In genomic region chr10:19991866-19992252, GRCm38 (mm10) we compare ENCODE assay signal across 12 mouse cellular contexts. TPM values are rescaled to one million over a fixed set of nuclear protein-coding genes. Genes with fewer than 3 reads are reported as not detected.
A peak's percentile ranks its signal among the peaks of the same experiment; 100 is the strongest.
DNase-seq lines count a peak whose midpoint lies in the region; ATAC-seq and TF ChIP-seq lines count a peak whose summit lies in the region.
"Had no signal": no experiment of that assay in that cellular context is flagged by ENCODE, and none has a peak within 500 bp of the region (broad histone marks: within the 10 kb centered on the region; RNA-seq: fewer than 3 reads in every experiment).

No protein-coding gene starts in this region.

- ATAC-seq in kidney, embryonic 15.5 days (replicated peaks; ENCODE audit: low FRiP score), result no peak; the same call in 1 of the 2 replicates

- TF ChIP-seq RAD21 in CH12.LX (IDR thresholded peaks at IDR 0.05; ENCODE audit: low read depth, low read length), result peak; percentile 13

- H3K27me3 ChIP-seq in kidney, embryonic 15.5 days, result no peaks in the 10 kb centered on the region
- no peaks in the 10 kb centered on the region for H3K27me3 ChIP-seq in CH12.LX (replicated peaks)
- no peaks in the 10 kb centered on the region for H3K27me3 ChIP-seq in thymus, adult 2 months (ENCODE audit: control insufficient read depth, insufficient read depth, low read length)
- H3K27me3 ChIP-seq: embryonic facial prominence, embryonic 12.5 days; heart, embryonic 15.5 days; stomach, embryonic 15.5 days had no signal

- dilution Hi-C loops in CH12.LX (cut with MboI; ENCODE audit: extremely low pct_ligation_motif_present, extremely low pct_unique_long_range_greater_than_20kb, low sequenced_read_pairs), result no loop called here

- peaks cover 30% of the 10 kb centered on the region for H3K79me2 ChIP-seq in CH12.LX (replicated peaks; ENCODE audit: control insufficient read depth, extremely low read depth, insufficient read depth, poor library complexity, severe bottlenecking)

- in situ Hi-C loops in CH12.LX (cut with MboI; ENCODE audit: low pct_ligation_motif_present, low pct_unique_long_range_greater_than_20kb, low sequenced_read_pairs), result loop anchor here (10.0 kb wide), 1 partner anchor 57 kb away; the partner anchor contains the start of gene Map3k5

- intact Hi-C loops in left cerebral cortex, postnatal 36 days (cut with DNase I), result no loop called here

- no peak overlapping the region for H3K4me2 ChIP-seq in kidney, embryonic 15.5 days
- H3K4me2 ChIP-seq in CH12.LX (ENCODE audit: insufficient read depth, low read depth, poor library complexity, severe bottlenecking), result peak overlapping the region; percentile 76
- H3K4me2 ChIP-seq: embryonic facial prominence, embryonic 12.5 days; heart, embryonic 15.5 days; stomach, embryonic 15.5 days had no signal

- H3K9me3 ChIP-seq in kidney, embryonic 15.5 days (replicated peaks), result no peaks in the 10 kb centered on the region
- H3K9me3 ChIP-seq in CH12.LX (replicated peaks; ENCODE audit: low read length), result no peaks in the 10 kb centered on the region
- H3K9me3 ChIP-seq: embryonic facial prominence, embryonic 12.5 days; heart, embryonic 15.5 days; limb, embryonic 10.5 days; stomach, embryonic 15.5 days had no signal

- no peak overlapping the region for H3K9ac ChIP-seq in kidney, embryonic 15.5 days
- H3K9ac ChIP-seq in CH12.LX (ENCODE audit: insufficient read depth, low read depth), result peak overlapping the region; percentile 42
- H3K9ac ChIP-seq: embryonic facial prominence, embryonic 12.5 days; heart, embryonic 15.5 days; stomach, embryonic 15.5 days had no signal

- 0 out of 4 replicates have a peak, but pooled peaks of 1 of the 2 experiments have one; percentile 8 for TF ChIP-seq CTCF in CH12.LX (conservative IDR thresholded peaks at IDR 0.05 in 1 of 2, IDR thresholded peaks at IDR 0.05 in 1 of 2; ENCODE audit: low read depth in 2 of 2, low read length in 2 of 2)
- no peak for TF ChIP-seq CTCF in thymus, adult 2 months (IDR thresholded peaks at IDR 0.05; ENCODE audit: borderline replicate concordance, control insufficient read depth, extremely low read depth, insufficient read depth, low read length, poor library complexity)
- no peak for TF ChIP-seq CTCF in layer of hippocampus, adult 2 months (conservative IDR thresholded peaks at IDR 0.05)

- TF ChIP-seq EP300 in CH12.LX (IDR thresholded peaks at IDR 0.05; ENCODE audit: low read length), result peak; percentile 93

- TF ChIP-seq POLR2A in CH12.LX (IDR thresholded peaks at IDR 0.05; ENCODE audit: low read depth, low read length), result peak; percentile 16; the same call in 1 of the 2 replicates
- TF ChIP-seq POLR2A in thymus, adult 2 months (IDR thresholded peaks at IDR 0.05; ENCODE audit: control insufficient read depth, extremely low read depth, insufficient read depth, low read length, poor library complexity), result no peak

- peaks cover 34% of the 10 kb centered on the region for H3K4me1 ChIP-seq in kidney, embryonic 15.5 days
- H3K4me1 ChIP-seq in CH12.LX (ENCODE audit: control insufficient read depth in 1 of 2, insufficient read depth in 2 of 2), result peaks cover 30 to 69% of the 10 kb centered on the region in 2 experiments
- peaks cover 12% of the 10 kb centered on the region for H3K4me1 ChIP-seq in thymus, adult 2 months (replicated peaks; ENCODE audit: control insufficient read depth, insufficient read depth, low read length)
- H3K4me1 ChIP-seq: embryonic facial prominence, embryonic 12.5 days; stomach, embryonic 15.5 days had no signal

- 0 out of 2 replicates have a peak overlapping the region, but pooled peaks have one; percentile 62 for H3K27ac ChIP-seq in kidney, embryonic 15.5 days
- peak overlapping the region; percentile 96 for H3K27ac ChIP-seq in CH12.LX (ENCODE audit: insufficient read depth, low read depth)
- no peak overlapping the region; the same call in 1 of the 2 replicates for H3K27ac ChIP-seq in thymus, adult 2 months (ENCODE audit: control insufficient read depth, insufficient read depth, low read length)
- no peak overlapping the region for H3K27ac ChIP-seq in layer of hippocampus, adult 2 months
- H3K27ac ChIP-seq: embryonic facial prominence, embryonic 12.5 days; heart, embryonic 15.5 days; limb, embryonic 10.5 days; stomach, embryonic 15.5 days had no signal

- no peak for DNase-seq in kidney, postnatal 10 days
- DNase-seq in CH12.LX (ENCODE audit: extremely low read depth), result peak; percentile 94
- DNase-seq in lung, postnatal 36 days, result peak; percentile 73
- peak; percentile 49 for DNase-seq in thymus, adult 2 months
- no peak for DNase-seq in layer of hippocampus, adult 2 months (ENCODE audit: low spot score in 2 of 2)
- no peak for DNase-seq in left cerebral cortex, postnatal 36 days (ENCODE audit: low spot score in 2 of 2)
- no peak for DNase-seq in ovary, postnatal 10 days (ENCODE audit: low spot score)

- no peaks in the 10 kb centered on the region for H3K36me3 ChIP-seq in kidney, embryonic 15.5 days
- peaks cover 0 to 16% of the 10 kb centered on the region in 2 experiments for H3K36me3 ChIP-seq in CH12.LX (replicated peaks in 1 of 2; ENCODE audit: control insufficient read depth in 1 of 2, insufficient read depth in 1 of 2, low read length in 1 of 2)
- no peaks in the 10 kb centered on the region for H3K36me3 ChIP-seq in thymus, adult 2 months (ENCODE audit: control insufficient read depth, insufficient read depth, low read length)
- H3K36me3 ChIP-seq: embryonic facial prominence, embryonic 12.5 days; heart, embryonic 15.5 days; limb, embryonic 10.5 days; stomach, embryonic 15.5 days had no signal

- WGBS in kidney, embryonic 15.5 days, result 25% methylated on average over 3 of the region's 3 CpGs
- 2% methylated on average over 3 of the region's 3 CpGs for WGBS in thymus, adult 2 months

- H3K4me3 ChIP-seq in kidney, embryonic 15.5 days (replicated peaks), result no peak overlapping the region
- H3K4me3 ChIP-seq in CH12.LX (replicated peaks in 1 of 3; ENCODE audit: low read depth in 2 of 3, low read length in 2 of 3, poor library complexity in 1 of 3), result no peak overlapping the region
- H3K4me3 ChIP-seq in thymus, adult 2 months (ENCODE audit: control insufficient read depth, insufficient read depth, low read length), result no peak overlapping the region
- H3K4me3 ChIP-seq in layer of hippocampus, adult 2 months, result no peak overlapping the region
- H3K4me3 ChIP-seq: embryonic facial prominence, embryonic 12.5 days; heart, embryonic 15.5 days; limb, embryonic 10.5 days; stomach, embryonic 15.5 days had no signal

TF ChIP-seq in CH12.LX, 34 proteins besides CTCF, POLR2A, EP300 and RAD21 (continues in another document):
- TF ChIP-seq NRF1 (IDR thresholded peaks at IDR 0.05; ENCODE audit: low read depth, low read length) (peak; percentile 65), TBP (conservative IDR thresholded peaks at IDR 0.05; ENCODE audit: low read depth, low read length) (no peak), JUND (conservative IDR thresholded peaks at IDR 0.05; ENCODE audit: low read depth, low read length) (peak; percentile 89), SMC3 (IDR thresholded peaks at IDR 0.05; ENCODE audit: low read depth, low read length) (peak; percentile 22), E2F4 (IDR thresholded peaks at IDR 0.05; ENCODE audit: insufficient replicate concordance, low read depth, low read length) (0 out of 2 replicates have a peak, but pooled peaks have one; percentile 40), MAX (IDR thresholded peaks at IDR 0.05; ENCODE audit: low read length) (peak; percentile 92), ZKSCAN1 (IDR thresholded peaks at IDR 0.05; ENCODE audit: borderline replicate concordance, low read depth, low read length) (no peak), HCFC1 (IDR thresholded peaks at IDR 0.05; ENCODE audit: low read depth, low read length) (no peak), ZNF384 (IDR thresholded peaks at IDR 0.05; ENCODE audit: low read depth, low read length) (no peak), BHLHE40 (IDR thresholded peaks at IDR 0.05; ENCODE audit: low read depth, low read length) (peak; percentile 93), USF2 (conservative IDR thresholded peaks at IDR 0.05; ENCODE audit: low read depth, low read length) (peak; percentile 70), MYC (IDR thresholded peaks at IDR 0.05; ENCODE audit: low read depth, low read length) (peak; percentile 98), IRF4 (IDR thresholded peaks at IDR 0.05; ENCODE audit: low read depth, low read length) (peak; percentile 90), CHD2 (IDR thresholded peaks at IDR 0.05; ENCODE audit: low read length) (peak; percentile 63; the same call in 1 of the 2 replicates), MXI1 (IDR thresholded peaks at IDR 0.05; ENCODE audit: low read depth, low read length) (peak; percentile 74), MEF2A (IDR thresholded peaks at IDR 0.05; ENCODE audit: borderline replicate concordance, low read depth, low read length) (peak; percentile 76; the same call in 1 of the 2 replicates), TCF12 (IDR thresholded peaks at IDR 0.05; ENCODE audit: low read depth, low read length) (peak; percentile 95), ZMIZ1 (IDR thresholded peaks at IDR 0.05; ENCODE audit: low read depth, low read length) (no peak), POLR2AphosphoS2 (IDR thresholded peaks at IDR 0.05; ENCODE audit: low read depth, low read length) (no peak), KAT2A (IDR thresholded peaks at IDR 0.05; ENCODE audit: insufficient replicate concordance, low read length) (no peak), CHD1 (IDR thresholded peaks at IDR 0.05; ENCODE audit: low read depth, low read length) (no peak), RCOR1 (conservative IDR thresholded peaks at IDR 0.05; ENCODE audit: low read depth, low read length) (peak; percentile 57), MAZ (IDR thresholded peaks at IDR 0.05; ENCODE audit: low read depth, low read length) (peak; percentile 66; the same call in 1 of the 2 replicates), GABPA (IDR thresholded peaks at IDR 0.05; ENCODE audit: insufficient replicate concordance, low read depth, low read length) (no peak), ZC3H11A (IDR thresholded peaks at IDR 0.05; ENCODE audit: low read depth, low read length) (no peak), SIN3A (IDR thresholded peaks at IDR 0.05; ENCODE audit: low read length) (peak; percentile 84), UBTF (IDR thresholded peaks at IDR 0.05; ENCODE audit: low read depth, low read length) (no peak), NELFE (IDR thresholded peaks at IDR 0.05; ENCODE audit: low read depth, low read length) (no peak), JUN (IDR thresholded peaks at IDR 0.05; ENCODE audit: insufficient read depth, low read depth, low read length) (peak; percentile 91)

RNA-seq across cellular contexts. Expression of gene Map3k5, which starts 57.6 kb away (rescaled TPM):
- 2.7 and 3.0 TPM in 2 replicates for polyA plus RNA-seq in kidney, embryonic 15.5 days (2015; fragmentation: Nextera tagmentation; extraction: Ambion mirVana)
- 27.6 and 28.8 TPM in 2 replicates for total RNA-seq in CH12.LX (2012; rRNA removed)
- 15.8 and 16.3 TPM in 2 replicates for total RNA-seq in CH12.LX (2014; rRNA removed)
- polyA plus RNA-seq in CH12.LX (2012; ENCODE audit: insufficient read length, low read depth), result 27.3 and 31.0 TPM in 2 replicates
- 2.9 and 3.5 TPM in 2 replicates for polyA plus RNA-seq in thymus, adult 2 months (2012; rRNA removed)
- 10 to 100 TPM; 30.6 to 33.1 TPM for total RNA-seq in layer of hippocampus, adult 2 months (2021)
- 10 to 100 TPM; 43.6 to 44.4 TPM for total RNA-seq in left cerebral cortex, postnatal 36 days (2021)

Comparison
In these comparisons a context has a peak if more than half of its experiments do, and no peak if none do; other contexts are left out.
1. H3K27ac ChIP-seq: peak in kidney, embryonic 15.5 days (single experiment) and CH12.LX (single experiment); none in thymus, adult 2 months (single experiment) and layer of hippocampus, adult 2 months (single experiment).
2. DNase-seq: peak in CH12.LX (single experiment), lung, postnatal 36 days (single experiment) and thymus, adult 2 months (single experiment); none in kidney, postnatal 10 days (single experiment), layer of hippocampus, adult 2 months (0 of 2), left cerebral cortex, postnatal 36 days (0 of 2) and ovary, postnatal 10 days (single experiment).